Mouse (Mus musculus): ENCODE data around the gene Slc34a1. TPM values are rescaled to one million over a fixed set of nuclear protein-coding genes. Genes with fewer than 3 reads are reported as not detected.

The Slc34a1 gene
- total and polyA plus RNA-seq, 2 experiments from 2014 or later, result not detected

GRCm38 (mm10) chr13:55462965-55463364, 65.0 kb downstream of the Slc34a1 start:
- WGBS, result 56% methylated on average over 2 of the region's 2 CpGs
- Histone ChIP-seq H3K27me3 (ENCODE audit: insufficient read depth, low read length) (no peaks in the 10 kb centered on the region), H3K27ac (0 out of 2 replicates have a peak overlapping the region, but pooled peaks have one; percentile 94), H3K4me2 (ENCODE audit: low read depth, low read length) (peak overlapping the region; percentile 63; the same call in 1 of the 2 replicates), H3K9me3 (ENCODE audit: low read length) (no peaks in the 10 kb centered on the region), H3K36me3 (ENCODE audit: insufficient read depth, low read length) (peaks cover 19% of the 10 kb centered on the region; the same call in 1 of the 2 replicates), H3K4me1 (ENCODE audit: insufficient read depth, low read length) (peaks cover 17% of the 10 kb centered on the region), H3K4me3 (ENCODE audit: low read length) (no peak overlapping the region), H3K9ac (replicated peaks; ENCODE audit: low read length) (no peak overlapping the region)
- ATAC-seq (no peak), DNase-seq (ENCODE audit: low spot score) (no peak)
- TF ChIP-seq CTCF (IDR thresholded peaks at IDR 0.05; ENCODE audit: low read depth), result no peak

DNA sequence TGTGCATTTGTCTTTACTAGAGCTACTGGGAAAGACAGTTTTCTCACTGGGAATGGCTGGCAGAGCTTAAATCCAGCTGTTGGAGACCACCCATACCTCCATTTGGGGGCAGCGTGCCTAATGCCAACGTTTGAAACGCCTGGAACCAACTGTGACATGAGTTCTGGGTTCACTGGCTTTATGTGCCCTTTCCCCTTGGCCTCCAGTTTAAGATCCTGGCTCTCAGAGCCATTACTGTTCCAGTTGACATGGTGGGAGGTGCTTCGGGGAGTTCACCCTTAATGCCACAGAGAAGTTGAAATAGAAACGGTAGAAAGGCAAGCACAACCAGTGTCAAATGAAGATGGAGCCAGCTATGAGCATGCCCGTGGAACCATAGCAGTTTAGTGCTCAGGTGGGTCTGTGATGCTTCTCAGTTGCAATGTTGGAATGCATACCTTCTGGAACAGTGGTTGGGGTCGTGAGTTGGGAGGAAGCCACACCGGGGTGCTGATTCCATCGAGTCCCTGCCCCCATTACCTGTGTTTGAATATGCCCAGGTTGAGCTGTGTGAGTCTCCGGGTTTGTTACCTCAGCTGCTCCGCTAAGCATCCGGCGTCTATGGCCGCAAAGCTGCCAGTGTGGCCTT, 65.5 kb downstream of the Slc34a1 start:
- Histone ChIP-seq H3K9ac (replicated peaks; ENCODE audit: low read length) (peak overlapping the region; percentile 85), H3K27me3 (ENCODE audit: insufficient read depth, low read length) (no peaks in the 10 kb centered on the region), H3K27ac (peak overlapping the region; percentile 94), H3K9me3 (ENCODE audit: low read length) (no peaks in the 10 kb centered on the region), H3K4me2 (ENCODE audit: low read depth, low read length) (peak overlapping the region; percentile 63), H3K4me3 (ENCODE audit: low read length) (peak overlapping the region; percentile 76), H3K36me3 (ENCODE audit: insufficient read depth, low read length) (peaks cover 15% of the 10 kb centered on the region; the same call in 1 of the 2 replicates), H3K4me1 (ENCODE audit: insufficient read depth, low read length) (peaks cover 18% of the 10 kb centered on the region)
- DNase-seq (ENCODE audit: low spot score), result no peak
- WGBS, result 5% methylated on average over 14 of the region's 14 CpGs
- TF ChIP-seq CTCF (IDR thresholded peaks at IDR 0.05; ENCODE audit: low read depth), result no peak
- ATAC-seq, result no peak

- H3K4me2 ChIP-seq (ENCODE audit: low read depth, low read length), result peak within 1 kb of the TSS; percentile 63
- peak within 1 kb of the TSS; percentile 85 for H3K9ac ChIP-seq (replicated peaks; ENCODE audit: low read length)
- peak within 1 kb of the TSS; percentile 76 for H3K4me3 ChIP-seq (ENCODE audit: low read length)
- peak; percentile 81 for ATAC-seq
- no peaks in the 10 kb centered on the region for H3K27me3 ChIP-seq (ENCODE audit: insufficient read depth, low read length)
- no peak for TF ChIP-seq CTCF (IDR thresholded peaks at IDR 0.05; ENCODE audit: low read depth)
- peak; percentile 91 for DNase-seq (ENCODE audit: low spot score)
- H3K4me1 ChIP-seq (ENCODE audit: insufficient read depth, low read length), result peaks cover 24% of the 10 kb centered on the region
- 2% methylated on average over 69 of the region's 84 CpGs for WGBS
- peaks cover 7% of the 10 kb centered on the region; the same call in 1 of the 2 replicates for H3K36me3 ChIP-seq (ENCODE audit: insufficient read depth, low read length)
- peak within 1 kb of the TSS; percentile 94 for H3K27ac ChIP-seq
- H3K9me3 ChIP-seq (ENCODE audit: low read length), result no peaks in the 10 kb centered on the region
Measured at GRCm38 (mm10) chr13:55464027-55464884, 66.3 kb downstream of the Slc34a1 start, which contains the start of gene Prr7. Prr7 (plus strand) TSS chr13:55464267.

DNA sequence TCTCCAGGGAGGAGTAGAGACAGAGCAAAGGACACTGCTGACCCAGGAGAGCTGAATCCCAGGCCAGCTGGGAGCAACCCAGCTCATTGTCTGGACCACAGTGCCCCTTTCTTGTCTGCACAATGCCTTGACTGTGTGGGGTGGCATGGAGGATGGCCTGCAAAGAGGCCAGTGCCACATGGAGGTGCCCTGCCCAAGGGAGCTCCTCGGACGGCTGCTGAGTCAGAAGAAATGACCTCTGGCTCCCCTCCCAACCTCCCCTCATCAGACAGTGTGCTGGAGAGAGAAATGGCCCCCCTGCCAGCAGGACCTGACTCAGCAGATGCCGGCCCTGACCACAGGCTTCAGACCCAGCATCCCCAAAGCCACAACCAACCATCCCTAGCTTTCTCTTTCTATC, 67.2 kb downstream of the Slc34a1 start:
- Histone ChIP-seq H3K4me1 (ENCODE audit: insufficient read depth, low read length) (peaks cover 25% of the 10 kb centered on the region), H3K36me3 (ENCODE audit: insufficient read depth, low read length) (no peaks in the 10 kb centered on the region), H3K9me3 (ENCODE audit: low read length) (no peaks in the 10 kb centered on the region), H3K4me3 (ENCODE audit: low read length) (peak overlapping the region; percentile 76), H3K27me3 (ENCODE audit: insufficient read depth, low read length) (no peaks in the 10 kb centered on the region), H3K4me2 (ENCODE audit: low read depth, low read length) (peak overlapping the region; percentile 63), H3K9ac (replicated peaks; ENCODE audit: low read length) (peak overlapping the region; percentile 85; the same call in 1 of the 2 replicates), H3K27ac (peak overlapping the region; percentile 94)
- DNase-seq (ENCODE audit: low spot score) (peak; percentile 54), ATAC-seq (peak; percentile 28)
- TF ChIP-seq CTCF (IDR thresholded peaks at IDR 0.05; ENCODE audit: low read depth), result no peak
- 3% methylated on average over 3 of the region's 3 CpGs for WGBS

Small RNA genes within 50 kb of the gene (microRNA-seq; reads per million reads assigned to microRNA genes)
- 0 to 1.1 reads per million in 2 experiments for gene Mir6943

Other genes starting within 250 kb of the Slc34a1 start
- 0.84 and 2.5 TPM in 2 replicates for gene Fgfr4, start 245.5 kb upstream of the Slc34a1 start, total RNA-seq (2014; rRNA removed)
- 1.0 and 1.5 TPM in 2 replicates for gene Fgfr4, start 245.5 kb upstream of the Slc34a1 start, polyA plus RNA-seq (2015; fragmentation: Nextera tagmentation; extraction: Ambion mirVana)
- 59.3 and 78.2 TPM in 2 replicates for gene Nsd1, start 188.4 kb upstream of the Slc34a1 start, total RNA-seq (2014; rRNA removed)
- gene Nsd1, start 188.4 kb upstream of the Slc34a1 start, polyA plus RNA-seq (2015; fragmentation: Nextera tagmentation; extraction: Ambion mirVana), result 64.0 and 67.7 TPM in 2 replicates
- gene Prelid1, start 77.7 kb upstream of the Slc34a1 start, total RNA-seq (2014; rRNA removed), result 197 and 213 TPM in 2 replicates
- gene Prelid1, start 77.7 kb upstream of the Slc34a1 start, polyA plus RNA-seq (2015; fragmentation: Nextera tagmentation; extraction: Ambion mirVana), result 309 and 327 TPM in 2 replicates
- gene Rab24, start 76.2 kb upstream of the Slc34a1 start, total RNA-seq (2014; rRNA removed), result 65.3 and 78.8 TPM in 2 replicates
- gene Rab24, start 76.2 kb upstream of the Slc34a1 start, polyA plus RNA-seq (2015; fragmentation: Nextera tagmentation; extraction: Ambion mirVana), result 84.7 and 89.4 TPM in 2 replicates
- 16.3 and 16.8 TPM in 2 replicates for gene Mxd3, start 68.4 kb upstream of the Slc34a1 start, total RNA-seq (2014; rRNA removed)
- gene Mxd3, start 68.4 kb upstream of the Slc34a1 start, polyA plus RNA-seq (2015; fragmentation: Nextera tagmentation; extraction: Ambion mirVana), result 11.2 and 11.7 TPM in 2 replicates
- 60.7 and 72.2 TPM in 2 replicates for gene Lman2, start 35.4 kb upstream of the Slc34a1 start, total RNA-seq (2014; rRNA removed)
- 36.4 and 37.0 TPM in 2 replicates for gene Lman2, start 35.4 kb upstream of the Slc34a1 start, polyA plus RNA-seq (2015; fragmentation: Nextera tagmentation; extraction: Ambion mirVana)
- 0.36 and 0.78 TPM in 2 replicates for gene Rgs14, start 28.5 kb upstream of the Slc34a1 start, total RNA-seq (2014; rRNA removed)
- 0.69 and 0.76 TPM in 2 replicates for gene Rgs14, start 28.5 kb upstream of the Slc34a1 start, polyA plus RNA-seq (2015; fragmentation: Nextera tagmentation; extraction: Ambion mirVana)
- gene Pfn3, start 17.0 kb downstream of the Slc34a1 start, total RNA-seq (2014; rRNA removed), result 0.52 TPM in 1 of 2 replicates, not detected in the other
- 0.37 and 0.68 TPM in 2 replicates for gene Pfn3, start 17.0 kb downstream of the Slc34a1 start, polyA plus RNA-seq (2015; fragmentation: Nextera tagmentation; extraction: Ambion mirVana)
- gene F12, start 28.6 kb downstream of the Slc34a1 start, total RNA-seq (2014; rRNA removed), result not detected in 2 replicates
- 0.26 and 0.48 TPM in 2 replicates for gene F12, start 28.6 kb downstream of the Slc34a1 start, polyA plus RNA-seq (2015; fragmentation: Nextera tagmentation; extraction: Ambion mirVana)
- 72.2 and 72.6 TPM in 2 replicates for gene Grk6, start 46.9 kb downstream of the Slc34a1 start, total RNA-seq (2014; rRNA removed)
- gene Grk6, start 46.9 kb downstream of the Slc34a1 start, polyA plus RNA-seq (2015; fragmentation: Nextera tagmentation; extraction: Ambion mirVana), result 34.7 and 35.5 TPM in 2 replicates
- 106 and 119 TPM in 2 replicates for gene Prr7, start 66.1 kb downstream of the Slc34a1 start, total RNA-seq (2014; rRNA removed)
- 4.6 and 4.9 TPM in 2 replicates for gene Prr7, start 66.1 kb downstream of the Slc34a1 start, polyA plus RNA-seq (2015; fragmentation: Nextera tagmentation; extraction: Ambion mirVana)
- gene Dbn1, start 89.9 kb downstream of the Slc34a1 start, total RNA-seq (2014; rRNA removed), result 442 and 446 TPM in 2 replicates
- 369 and 371 TPM in 2 replicates for gene Dbn1, start 89.9 kb downstream of the Slc34a1 start, polyA plus RNA-seq (2015; fragmentation: Nextera tagmentation; extraction: Ambion mirVana)
- 43.4 and 49.9 TPM in 2 replicates for gene Pdlim7, start 115.5 kb downstream of the Slc34a1 start, total RNA-seq (2014; rRNA removed)
- gene Pdlim7, start 115.5 kb downstream of the Slc34a1 start, polyA plus RNA-seq (2015; fragmentation: Nextera tagmentation; extraction: Ambion mirVana), result 133 TPM in 2 replicates
- gene Dok3, start 131.1 kb downstream of the Slc34a1 start, total RNA-seq (2014; rRNA removed), result 4.7 and 5.2 TPM in 2 replicates
- gene Dok3, start 131.1 kb downstream of the Slc34a1 start, polyA plus RNA-seq (2015; fragmentation: Nextera tagmentation; extraction: Ambion mirVana), result 1.1 and 1.6 TPM in 2 replicates
- 48.6 and 53.4 TPM in 2 replicates for gene Ddx41, start 138.5 kb downstream of the Slc34a1 start, total RNA-seq (2014; rRNA removed)
- 44.4 and 47.2 TPM in 2 replicates for gene Ddx41, start 138.5 kb downstream of the Slc34a1 start, polyA plus RNA-seq (2015; fragmentation: Nextera tagmentation; extraction: Ambion mirVana)
- 60.2 and 87.5 TPM in 2 replicates for gene Fam193b, start 172.9 kb downstream of the Slc34a1 start, total RNA-seq (2014; rRNA removed)
- gene Fam193b, start 172.9 kb downstream of the Slc34a1 start, polyA plus RNA-seq (2015; fragmentation: Nextera tagmentation; extraction: Ambion mirVana), result 38.8 and 38.9 TPM in 2 replicates
- gene Tmed9, start 175.5 kb downstream of the Slc34a1 start, total RNA-seq (2014; rRNA removed), result 59.3 and 66.7 TPM in 2 replicates
- 105 and 117 TPM in 2 replicates for gene Tmed9, start 175.5 kb downstream of the Slc34a1 start, polyA plus RNA-seq (2015; fragmentation: Nextera tagmentation; extraction: Ambion mirVana)
- gene B4galt7, start 201.7 kb downstream of the Slc34a1 start, total RNA-seq (2014; rRNA removed), result 66.7 and 66.8 TPM in 2 replicates
- 42.9 and 44.0 TPM in 2 replicates for gene B4galt7, start 201.7 kb downstream of the Slc34a1 start, polyA plus RNA-seq (2015; fragmentation: Nextera tagmentation; extraction: Ambion mirVana)
- gene Caml, start 224.8 kb downstream of the Slc34a1 start, total RNA-seq (2014; rRNA removed), result 70.3 and 76.2 TPM in 2 replicates
- gene Caml, start 224.8 kb downstream of the Slc34a1 start, polyA plus RNA-seq (2015; fragmentation: Nextera tagmentation; extraction: Ambion mirVana), result 105 and 115 TPM in 2 replicates
- gene Ddx46, start 236.8 kb downstream of the Slc34a1 start, total RNA-seq (2014; rRNA removed), result 17.9 and 18.7 TPM in 2 replicates
- gene Ddx46, start 236.8 kb downstream of the Slc34a1 start, polyA plus RNA-seq (2015; fragmentation: Nextera tagmentation; extraction: Ambion mirVana), result 19.9 and 23.4 TPM in 2 replicates